Mouse (Mus musculus): ENCODE measurements around the gene Rbm28. TPM values are rescaled to one million over a fixed set of nuclear protein-coding genes. Genes with fewer than 3 reads are reported as not detected.

Gene Rbm28
- total RNA-seq, 2 experiments from 2014 or later, result 16.2 to 19.5 TPM

GRCm38 (mm10) chr6:29074133-29074469, 90.7 kb downstream of the Rbm28 start:
- no peak for DNase-seq

Small RNA genes within 50 kb of the gene (microRNA-seq; reads per million reads assigned to microRNA genes)
- 0 reads per million in 2 experiments for gene Gm24303

Other genes starting within 250 kb of the Rbm28 start
- under 1 TPM; 0.10 to 0.97 TPM for gene Lep, start 104.8 kb downstream of the Rbm28 start, total RNA-seq (2021)
- gene Prrt4, start 14.6 kb upstream of the Rbm28 start, total RNA-seq (2021), result 1 to 10 TPM; 1.3 to 1.7 TPM
- gene Impdh1, start 51.4 kb upstream of the Rbm28 start, total RNA-seq (2021), result 10 to 100 TPM; 18.8 to 19.6 TPM
- 1 to 10 TPM; 4.6 to 5.9 TPM for gene Hilpda, start 107.5 kb upstream of the Rbm28 start, total RNA-seq (2021)
- gene Fam71f2, start 114.6 kb upstream of the Rbm28 start, total RNA-seq (2021), result not detected
- gene Fam71f1, start 154.1 kb upstream of the Rbm28 start, total RNA-seq (2021), result not detected
- 100 to 1,000 TPM; 239 to 241 TPM for gene Calu, start 183.1 kb upstream of the Rbm28 start, total RNA-seq (2021)
- not detected for gene Opn1sw, start 223.5 kb upstream of the Rbm28 start, total RNA-seq (2021)
- 1 to 10 TPM; 1.6 to 2.1 TPM for gene Ccdc136, start 231.3 kb upstream of the Rbm28 start, total RNA-seq (2021)